Mouse (Mus musculus): ENCODE measurements around the gene Aip.
A peak's percentile ranks its signal among the peaks of the same experiment; 100 is the strongest.

Gene Aip

GRCm38 (mm10) chr19:4125741-4126696 is at the start of gene Aip:
Gene Aip (minus strand): TSS chr19:4125858.
- DNase-seq (ENCODE audit: low spot score) = peak; percentile 98

GRCm38 (mm10) chr19:4172925-4173324 is 47.3 kb upstream of the Aip start:
- no peak for DNase-seq (ENCODE audit: low spot score)

- DNase-seq (ENCODE audit: low spot score) = no peak
These were observed 46.0 kb upstream of the Aip start for GRCm38 (mm10) chr19:4171393-4172290.

GRCm38 (mm10) chr19:4170723-4171392 is 45.2 kb upstream of the Aip start:
- DNase-seq (ENCODE audit: low spot score) = no peak

- no peak for DNase-seq (ENCODE audit: low spot score)
These were observed 44.2 kb upstream of the Aip start for GRCm38 (mm10) chr19:4169810-4170209.

GRCm38 (mm10) chr19:4169378-4169784 is 43.7 kb upstream of the Aip start:
- DNase-seq (ENCODE audit: low spot score) = peak; percentile 99

GRCm38 (mm10) chr19:4166678-4167476 is 41.2 kb upstream of the Aip start:
- DNase-seq (ENCODE audit: low spot score) = no peak

GRCm38 (mm10) chr19:4164721-4165120 is 39.1 kb upstream of the Aip start:
- DNase-seq (ENCODE audit: low spot score) = no peak

- no peak for DNase-seq (ENCODE audit: low spot score)
These were observed 38.4 kb upstream of the Aip start for GRCm38 (mm10) chr19:4164100-4164499.

- no peak for DNase-seq (ENCODE audit: low spot score)
These were observed 37.9 kb upstream of the Aip start for GRCm38 (mm10) chr19:4163543-4163887.

- DNase-seq (ENCODE audit: low spot score) = peak; percentile 93
These were observed 37.2 kb upstream of the Aip start, which contains the start of gene Rps6kb2 for GRCm38 (mm10) chr19:4162646-4163542. Gene Rps6kb2 (minus strand): TSS chr19:4163354.

- no peak for DNase-seq (ENCODE audit: low spot score)
These were observed 33.4 kb upstream of the Aip start for GRCm38 (mm10) chr19:4159049-4159448.

- DNase-seq (ENCODE audit: low spot score) = no peak
These were observed 31.1 kb upstream of the Aip start for GRCm38 (mm10) chr19:4156771-4157170.

- no peak for DNase-seq (ENCODE audit: low spot score)
These were observed 30.5 kb upstream of the Aip start for GRCm38 (mm10) chr19:4156073-4156579.

- no peak for DNase-seq (ENCODE audit: low spot score)
These were observed 29.8 kb upstream of the Aip start for GRCm38 (mm10) chr19:4155223-4156072.

GRCm38 (mm10) chr19:4154437-4155222 is 29.0 kb upstream of the Aip start:
- no peak for DNase-seq (ENCODE audit: low spot score)

GRCm38 (mm10) chr19:4153232-4153654 is 27.6 kb upstream of the Aip start, which contains the start of gene Ptprcap:
Gene Ptprcap (plus strand): TSS chr19:4153604.
- DNase-seq (ENCODE audit: low spot score) = no peak

Measured in yolk sac, embryonic 10.5 days (tissue).